Mouse (Mus musculus): ENCODE measurements around the gene Cyp2c70.
"Not testable (repeated sequence)": the region's sequence is repeated elsewhere in the genome, so short reads cannot be mapped to it uniquely, and the experiment has no call there.

The Cyp2c70 gene

GRCm38 (mm10) chr19:40187160-40187559 lies at the start of gene Cyp2c70:
Gene Cyp2c70, minus strand, starts transcription at chr19:40187333.
- no peak for DNase-seq (ENCODE audit: low spot score in 2 of 2)

DNA sequence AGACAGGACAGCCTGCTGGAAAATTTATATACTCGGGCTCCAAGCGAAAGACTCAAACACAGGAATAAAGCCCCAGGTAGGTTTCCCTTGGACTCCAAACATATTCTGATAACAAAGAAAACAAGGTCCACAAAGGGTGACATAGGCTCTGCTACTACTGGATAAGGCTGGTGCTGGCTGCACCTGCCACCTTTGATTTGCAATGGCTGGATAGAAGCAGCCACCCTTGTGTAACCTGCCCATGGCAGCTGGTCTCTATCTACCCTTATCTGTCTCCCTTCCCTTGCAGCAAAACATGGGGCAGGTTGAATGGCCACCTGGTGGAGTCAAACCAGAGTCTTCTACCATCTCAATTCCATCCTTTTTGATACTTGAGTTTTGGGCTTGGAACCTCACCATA lies 45.4 kb upstream of the Cyp2c70 start:
- no peak for DNase-seq (ENCODE audit: low spot score in 2 of 2)

GRCm38 (mm10) chr19:40231825-40232541 lies 44.9 kb upstream of the Cyp2c70 start:
- no peak for DNase-seq (ENCODE audit: low spot score in 2 of 2)

- DNase-seq (ENCODE audit: low spot score in 2 of 2), result no peak
These were observed 44.1 kb upstream of the Cyp2c70 start for GRCm38 (mm10) chr19:40231074-40231738.

DNA sequence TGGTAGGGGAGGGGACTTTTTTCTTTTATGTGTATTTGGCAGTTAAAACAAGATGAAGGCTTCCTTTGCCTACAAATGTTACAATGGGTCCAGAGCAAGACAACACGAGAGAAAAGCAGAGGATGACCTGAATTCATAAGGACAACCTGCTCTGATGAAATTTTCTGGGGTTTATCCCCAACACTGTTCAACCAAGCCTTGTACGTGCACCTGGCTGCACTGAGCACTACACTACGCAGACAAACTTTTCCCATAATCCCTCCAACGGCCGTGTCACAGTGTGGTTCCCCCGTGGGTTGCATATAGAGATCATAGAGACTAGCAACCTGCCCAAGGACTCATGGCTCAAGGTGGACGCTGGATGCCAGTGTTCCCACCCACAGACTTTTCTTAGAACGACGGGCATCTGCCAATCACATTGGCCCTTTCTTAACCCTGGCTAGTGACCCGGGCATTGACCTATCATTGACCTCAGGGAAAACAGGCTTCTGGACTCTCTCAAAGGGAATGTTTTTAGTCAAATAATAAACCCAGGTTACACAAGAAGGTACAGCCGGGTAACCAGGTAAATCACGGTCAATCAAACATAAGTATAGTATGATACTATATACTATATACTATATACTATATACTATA lies 39.5 kb upstream of the Cyp2c70 start:
- no peak for DNase-seq (ENCODE audit: low spot score in 2 of 2)

DNA sequence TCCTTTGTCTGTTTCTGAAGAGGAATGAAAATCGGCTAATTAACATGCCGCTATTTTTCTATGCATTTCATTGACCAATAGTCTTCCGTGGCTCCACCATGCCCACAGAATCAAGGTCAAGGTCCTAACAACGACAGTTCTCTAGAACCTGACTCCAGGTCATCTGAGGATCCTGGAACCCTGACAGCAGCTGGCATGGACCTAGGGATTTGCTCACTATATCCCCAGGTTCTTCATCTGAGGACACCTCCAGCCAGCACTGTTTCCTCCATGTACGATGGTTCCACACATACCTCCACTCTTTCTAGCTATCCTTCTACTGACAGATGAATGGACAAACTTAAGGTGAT lies 38.6 kb upstream of the Cyp2c70 start:
- no peak for DNase-seq (ENCODE audit: low spot score in 2 of 2)

- peak; percentile 26 to 76 for DNase-seq (ENCODE audit: low spot score in 2 of 2)
These were observed 38.1 kb upstream of the Cyp2c70 start for GRCm38 (mm10) chr19:40225102-40225760.

- DNase-seq (ENCODE audit: low spot score in 2 of 2), result not testable (repeated sequence)
These were observed 35.2 kb upstream of the Cyp2c70 start for GRCm38 (mm10) chr19:40222307-40222706.

DNA sequence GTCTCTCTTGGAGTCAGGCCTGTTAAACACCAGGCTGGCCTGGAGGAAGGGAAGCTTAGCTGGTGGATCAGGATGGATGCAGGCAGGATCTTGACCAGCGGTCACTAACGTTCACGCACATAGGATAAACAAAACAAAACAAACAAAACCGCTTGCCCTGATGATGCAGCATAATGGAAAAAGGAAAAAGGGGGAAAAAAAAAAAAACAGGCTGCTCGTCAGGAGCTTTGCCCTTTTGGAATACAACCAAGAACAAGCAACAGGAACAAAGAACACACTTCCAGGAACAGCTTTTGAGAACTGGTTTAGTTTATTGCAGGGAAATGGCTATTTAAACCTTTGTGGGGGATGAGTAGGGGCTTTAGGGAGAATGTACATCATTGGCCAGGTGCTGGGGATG lies 33.7 kb upstream of the Cyp2c70 start:
- no peak for DNase-seq (ENCODE audit: low spot score in 2 of 2)

DNA sequence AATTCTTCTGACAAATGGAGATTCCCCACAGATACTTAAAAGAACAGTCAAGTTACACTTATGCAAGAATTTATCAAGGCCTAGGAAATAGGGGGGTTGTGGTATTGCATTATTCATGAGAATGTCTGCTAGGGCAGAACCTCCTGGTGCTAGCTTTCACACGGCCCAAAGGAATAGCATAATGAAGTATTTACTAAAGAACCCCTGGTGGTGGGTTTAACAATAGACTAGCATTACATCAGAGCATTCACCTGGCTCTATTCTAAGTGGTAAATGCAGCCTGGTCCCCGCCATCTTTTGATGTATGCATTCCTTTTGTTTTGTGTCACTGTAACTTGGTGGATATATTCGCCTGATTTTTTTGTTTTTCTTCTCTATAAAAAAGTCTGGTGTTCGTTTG lies 15.8 kb upstream of the Cyp2c70 start:
- DNase-seq (ENCODE audit: low spot score in 2 of 2), result not testable (repeated sequence)

GRCm38 (mm10) chr19:40190596-40190995 lies 3.5 kb upstream of the Cyp2c70 start:
- DNase-seq (ENCODE audit: low spot score in 2 of 2), result no peak

DNA sequence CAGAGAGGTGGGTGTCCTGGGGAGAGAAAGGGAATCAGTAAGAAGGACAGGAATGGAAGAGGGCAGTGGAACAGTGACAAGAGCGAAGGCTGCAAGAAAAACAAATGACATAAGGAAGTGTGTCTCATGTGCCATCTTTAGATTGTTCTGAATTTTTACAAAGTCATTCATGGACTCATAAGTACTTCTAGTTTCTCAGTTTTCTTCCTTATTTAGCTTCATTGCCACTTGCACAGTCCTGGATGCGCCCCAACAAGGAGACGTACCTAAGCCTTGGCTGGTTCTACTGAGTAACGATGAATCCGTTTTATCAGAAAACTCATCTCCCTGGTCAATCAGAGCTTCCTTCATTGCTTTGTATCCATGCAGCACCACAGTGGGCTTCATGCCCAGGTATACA lies 3.5 kb downstream of the Cyp2c70 start:
- no peak for DNase-seq (ENCODE audit: low spot score in 2 of 2)

- DNase-seq (ENCODE audit: low spot score in 2 of 2), result no peak
These were observed 8.8 kb downstream of the Cyp2c70 start for GRCm38 (mm10) chr19:40178311-40178710.

DNA sequence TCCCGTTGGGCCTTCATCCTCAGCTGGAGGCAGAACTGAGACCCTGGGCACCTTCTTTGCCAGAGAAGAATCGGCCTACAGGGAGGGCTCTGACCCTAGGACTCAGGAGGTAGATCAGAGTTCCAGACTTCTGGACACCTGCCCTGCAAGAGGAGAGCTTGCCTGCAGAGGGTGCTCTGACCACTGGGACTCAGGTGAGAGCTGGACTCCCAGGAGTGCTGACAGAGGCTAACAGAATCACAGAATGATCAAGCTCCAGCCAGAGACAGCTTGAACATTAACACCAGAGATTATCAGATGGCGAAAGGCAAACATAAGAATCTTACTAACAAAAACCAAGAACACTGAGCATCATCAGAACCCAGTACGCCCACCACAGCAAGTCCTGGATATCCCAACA lies 18.7 kb downstream of the Cyp2c70 start:
- DNase-seq (ENCODE audit: low spot score in 2 of 2), result not testable (repeated sequence)

- DNase-seq (ENCODE audit: low spot score in 2 of 2), result not testable (repeated sequence)
These were observed 60.1 kb downstream of the Cyp2c70 start for GRCm38 (mm10) chr19:40126996-40127395.

- not testable (repeated sequence) for DNase-seq (ENCODE audit: low spot score in 2 of 2)
These were observed 62.0 kb downstream of the Cyp2c70 start for GRCm38 (mm10) chr19:40125165-40125564.

DNA sequence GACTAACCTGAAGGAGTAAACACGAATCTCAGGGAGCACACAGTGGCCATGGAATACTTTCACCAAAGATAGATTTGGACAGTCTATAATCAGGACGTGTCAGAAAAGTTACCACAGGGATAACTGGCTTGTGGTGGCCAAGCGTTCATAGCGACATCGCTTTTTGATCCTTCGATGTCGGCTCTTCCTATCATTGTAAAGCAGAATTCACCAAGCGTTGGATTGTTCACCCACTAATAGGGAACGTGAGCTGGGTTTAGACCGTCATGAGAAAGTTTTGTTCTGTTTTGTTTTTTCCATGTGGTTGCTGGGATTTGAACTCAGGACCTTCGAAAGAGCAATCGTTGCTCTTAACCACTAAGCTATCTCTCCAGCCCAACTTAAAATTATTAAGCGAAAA lies 67.5 kb downstream of the Cyp2c70 start:
- not testable (repeated sequence) for DNase-seq (ENCODE audit: low spot score in 2 of 2)

All from spleen, postnatal 4 days (tissue).